Mouse (Mus musculus): ENCODE data around the gene Ifit1bl2. TPM values are rescaled to one million over a fixed set of nuclear protein-coding genes. Genes with fewer than 3 reads are reported as not detected.
"Not testable (repeated sequence)": the region's sequence is repeated elsewhere in the genome, so short reads cannot be mapped to it uniquely, and the experiment has no call there.

Ifit1bl2 gene
- total RNA-seq (2021), result under 1 TPM; 0.35 to 0.65 TPM
- long read RNA-seq, experiment 1, partial matches to known transcripts, result 0 of 2 reads
- long read RNA-seq, experiment 1, other reads (novel, unspliced or antisense), result 2 of 2 reads
- long read RNA-seq, experiment 2, result 0 reads

DNA sequence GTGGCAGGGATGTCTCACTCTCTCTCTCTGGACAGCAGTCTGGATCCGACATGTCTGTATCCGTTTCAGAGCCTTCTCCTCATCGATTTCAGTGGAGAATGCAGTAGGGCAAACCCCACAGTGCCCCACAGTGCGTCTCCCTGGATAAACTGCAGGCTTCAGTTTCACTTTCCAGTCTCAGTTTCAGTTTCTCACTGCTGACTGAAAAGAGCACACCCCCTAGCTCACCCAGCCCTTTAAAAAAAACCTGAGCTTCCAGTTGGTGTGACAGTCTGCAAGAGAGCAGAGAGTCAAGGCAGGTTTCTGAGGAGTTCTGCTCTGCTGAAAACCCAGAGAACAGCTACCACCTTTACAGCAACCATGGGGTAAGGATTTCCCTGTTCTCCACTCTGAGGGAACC is at the start of gene Ifit1bl2, which contains the start of gene Ifit1:
Ifit1bl2 (minus strand) TSS at position 121 of the 400 bp plus-strand sequence.
Ifit1 (plus strand) TSS at position 249 of the 400 bp plus-strand sequence.
- DNase-seq (ENCODE audit: low spot score in 2 of 2), result no peak

DNA sequence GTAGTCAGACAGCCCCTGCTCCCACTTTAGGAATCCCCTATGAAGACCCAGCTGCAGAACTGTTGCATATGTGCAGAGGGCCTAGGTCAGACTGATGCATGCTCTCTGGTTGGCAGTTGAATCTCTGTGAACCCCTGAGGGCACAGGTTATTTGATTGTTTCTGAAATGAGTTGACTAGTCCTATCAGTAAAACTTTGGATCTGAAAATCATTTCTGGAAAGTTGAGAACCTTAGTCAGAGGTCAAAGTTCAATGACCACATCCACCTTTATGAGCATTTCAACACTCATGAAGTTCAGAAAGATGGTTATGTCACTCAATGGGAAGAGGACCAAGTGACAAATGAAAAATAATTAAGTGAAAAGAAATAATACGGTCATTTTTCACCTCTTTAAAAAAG is 45.0 kb upstream of the Ifit1bl2 start:
- no peak for DNase-seq (ENCODE audit: low spot score in 2 of 2)

DNA sequence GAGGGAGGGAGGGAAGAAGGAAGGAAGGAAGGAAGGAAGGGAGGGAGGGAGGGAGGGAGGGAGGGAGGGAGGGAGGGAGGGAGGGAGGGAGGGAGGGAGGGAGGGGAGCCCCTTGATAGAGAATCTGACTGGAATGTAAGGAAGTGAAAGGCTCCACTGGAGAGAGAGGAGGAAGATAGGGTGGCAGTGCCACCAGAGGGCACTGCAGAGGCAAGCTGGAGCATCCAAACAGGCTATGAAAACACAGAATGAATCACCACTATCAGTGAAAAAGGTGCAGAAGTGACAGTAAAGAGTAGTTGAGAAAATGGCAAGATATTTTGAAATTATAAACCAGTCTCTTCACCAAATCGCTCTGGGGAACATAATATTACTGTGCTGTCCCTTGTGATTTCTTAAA is 44.3 kb upstream of the Ifit1bl2 start:
- DNase-seq (ENCODE audit: low spot score in 2 of 2), result peak; percentile 49 to 62

DNA sequence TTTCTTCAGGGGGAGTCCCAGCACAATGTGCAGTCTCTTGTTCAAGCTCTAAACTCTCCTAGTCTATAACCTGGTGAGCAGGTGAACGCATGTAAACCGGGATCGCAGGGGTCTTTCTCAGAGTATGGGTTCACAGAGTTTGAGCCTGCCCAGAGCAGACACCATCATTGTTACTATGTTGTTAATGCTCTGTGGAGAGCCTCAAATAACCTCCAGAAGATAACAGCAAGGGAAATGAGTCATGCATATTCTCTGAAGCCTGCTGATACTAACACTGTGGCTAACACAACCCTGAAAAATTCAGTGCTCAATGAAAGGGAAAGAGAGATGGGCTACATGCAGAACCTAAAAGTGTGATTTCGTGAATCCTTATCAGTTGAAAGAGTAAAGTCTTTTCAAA is 37.9 kb upstream of the Ifit1bl2 start:
- DNase-seq (ENCODE audit: low spot score in 2 of 2), result no peak

DNA sequence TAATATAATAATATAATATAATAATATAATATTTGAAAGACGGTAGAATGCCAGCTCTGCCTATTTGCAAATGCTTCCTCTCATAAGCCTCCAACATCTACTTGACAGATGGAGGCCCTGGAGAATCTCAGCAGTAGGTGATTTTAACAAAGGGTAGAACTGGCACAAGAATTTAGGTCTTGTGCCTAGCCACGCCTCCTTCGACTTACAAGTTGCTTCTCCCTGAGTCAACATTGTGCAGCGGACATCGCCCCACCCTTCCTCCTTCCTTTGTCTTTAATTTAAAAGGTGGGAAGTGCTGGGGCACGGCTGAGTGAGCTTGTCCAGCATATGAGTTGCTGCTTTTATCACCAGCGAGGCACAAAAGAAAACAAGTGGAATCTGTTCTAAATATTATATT is 32.9 kb upstream of the Ifit1bl2 start:
- no peak for DNase-seq (ENCODE audit: low spot score in 2 of 2)

DNA sequence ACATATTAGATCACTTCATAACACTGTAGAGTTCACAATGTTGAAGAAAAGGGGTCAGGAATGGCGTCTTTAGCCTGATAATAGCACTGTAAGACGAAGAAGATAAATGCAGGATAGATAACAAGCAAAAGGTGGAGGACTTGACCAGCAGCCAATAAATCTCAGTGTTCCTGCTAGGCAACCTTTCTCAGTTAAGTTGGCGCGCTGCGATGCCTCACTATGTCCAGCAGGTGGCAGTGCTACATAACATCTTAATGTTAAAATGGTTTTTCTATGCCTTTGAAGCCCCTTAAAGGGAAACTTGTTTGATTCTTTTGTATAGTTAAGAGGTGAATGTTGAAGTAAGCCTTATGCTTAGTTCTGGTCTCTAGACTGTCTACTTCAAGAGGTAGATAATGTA is 25.6 kb upstream of the Ifit1bl2 start:
- peak; percentile 48 to 78 for DNase-seq (ENCODE audit: low spot score in 2 of 2)

DNA sequence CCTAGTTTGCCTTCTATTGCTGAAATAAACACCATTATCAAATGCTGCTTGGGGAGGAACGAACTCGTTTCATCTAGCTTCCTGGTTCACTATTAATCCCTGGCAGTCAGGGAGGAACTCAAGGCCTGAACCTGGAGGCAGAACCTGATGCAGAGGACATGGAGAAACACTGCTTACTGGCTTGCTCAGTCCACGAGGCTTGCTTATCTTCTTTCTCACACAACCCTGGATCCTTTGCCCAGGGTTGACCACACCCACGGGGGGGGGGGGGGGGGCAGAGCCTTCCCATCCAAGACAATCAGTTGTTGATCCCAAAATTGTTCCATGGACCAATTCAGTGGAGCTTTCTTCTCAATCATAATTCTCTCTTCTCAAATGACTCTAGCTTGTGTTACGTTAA is 22.2 kb upstream of the Ifit1bl2 start:
- no peak for DNase-seq (ENCODE audit: low spot score in 2 of 2)

DNA sequence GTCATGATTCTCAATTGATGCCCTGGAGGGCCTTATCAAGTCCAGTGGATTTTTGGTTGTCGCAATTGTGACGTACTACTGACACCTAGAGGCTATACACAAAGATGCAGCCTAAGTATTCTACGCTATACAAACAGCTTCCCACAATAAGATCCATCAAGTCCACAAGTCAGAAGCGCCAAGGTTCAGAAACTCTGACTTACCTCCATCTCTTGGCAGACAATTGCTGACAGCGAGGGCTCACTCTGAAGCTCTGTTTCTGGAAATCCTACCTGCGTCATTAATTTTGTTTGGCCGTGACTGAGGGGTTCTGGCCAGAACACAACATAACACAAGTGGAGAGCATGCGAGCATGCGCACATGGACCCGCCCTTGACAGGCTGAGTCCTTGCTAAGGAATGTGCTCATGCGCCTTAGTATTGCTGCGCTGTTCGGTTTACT is 21.5 kb upstream of the Ifit1bl2 start:
- peak; percentile 11 to 44 for DNase-seq (ENCODE audit: low spot score in 2 of 2)

DNA sequence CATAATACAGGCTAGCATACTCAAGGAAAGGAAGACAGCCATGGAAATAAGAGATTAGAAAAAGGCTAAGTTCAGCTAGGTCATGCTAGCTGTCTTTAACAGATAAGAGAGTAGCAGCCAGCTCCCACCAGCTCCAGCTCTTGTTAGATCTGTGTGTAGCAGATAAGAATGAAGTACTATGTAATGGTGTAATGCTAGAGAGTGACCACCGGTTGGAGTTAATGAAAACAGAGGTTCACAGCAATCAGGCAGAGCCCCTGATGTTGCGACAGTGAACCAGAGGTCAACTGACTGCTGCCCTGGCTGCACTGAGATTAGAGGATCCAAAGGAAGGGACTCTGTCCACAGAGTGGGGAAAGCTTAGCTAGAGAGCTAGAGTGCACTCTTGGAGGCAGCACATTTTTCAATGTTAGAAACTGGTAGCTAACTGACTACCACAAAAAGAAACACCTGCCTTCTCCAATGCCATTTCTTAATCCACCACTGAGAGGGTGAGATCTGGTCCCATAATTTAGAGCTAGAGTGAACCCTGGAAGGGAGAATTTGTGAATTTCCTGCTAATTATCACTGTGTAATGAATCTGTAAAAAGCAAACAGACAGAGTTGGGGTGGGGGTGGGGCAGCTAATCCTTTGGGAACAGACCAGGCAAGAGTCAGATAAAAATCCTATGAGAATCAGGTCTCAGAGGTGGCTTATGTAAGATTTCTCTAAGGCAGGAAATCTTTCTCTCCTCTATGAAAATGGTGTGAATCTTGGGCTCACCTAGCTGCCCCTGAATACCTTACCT is 16.2 kb upstream of the Ifit1bl2 start:
- no peak for DNase-seq (ENCODE audit: low spot score in 2 of 2)

DNA sequence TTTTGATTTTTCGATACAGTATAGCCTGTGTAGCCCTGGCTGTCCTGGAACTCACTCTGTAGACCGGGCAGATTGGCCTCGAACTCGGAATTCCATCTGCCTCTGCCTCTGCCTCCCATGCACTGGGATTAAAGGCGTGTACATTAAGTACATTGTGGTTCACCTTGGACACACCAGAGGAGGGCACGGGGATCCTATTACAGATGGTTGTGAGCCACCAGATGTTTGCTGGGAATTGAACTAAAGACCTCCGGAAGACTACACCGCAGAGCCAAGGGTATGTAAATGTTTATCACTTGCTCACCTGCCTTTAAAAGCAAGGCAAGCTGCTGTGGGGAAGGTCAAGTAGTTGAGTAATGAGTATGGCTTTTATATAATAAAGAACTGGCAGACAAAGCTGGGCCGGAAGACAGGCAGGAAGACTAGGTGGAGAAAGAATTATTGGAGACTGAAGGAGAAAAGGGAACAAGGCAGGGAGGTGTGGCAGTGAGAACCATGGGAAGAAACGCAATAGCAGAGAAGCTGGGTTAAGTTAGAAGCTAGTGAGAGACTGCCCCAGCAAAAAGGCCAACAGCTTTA is 14.8 kb upstream of the Ifit1bl2 start:
- no peak for DNase-seq (ENCODE audit: low spot score in 2 of 2)

DNA sequence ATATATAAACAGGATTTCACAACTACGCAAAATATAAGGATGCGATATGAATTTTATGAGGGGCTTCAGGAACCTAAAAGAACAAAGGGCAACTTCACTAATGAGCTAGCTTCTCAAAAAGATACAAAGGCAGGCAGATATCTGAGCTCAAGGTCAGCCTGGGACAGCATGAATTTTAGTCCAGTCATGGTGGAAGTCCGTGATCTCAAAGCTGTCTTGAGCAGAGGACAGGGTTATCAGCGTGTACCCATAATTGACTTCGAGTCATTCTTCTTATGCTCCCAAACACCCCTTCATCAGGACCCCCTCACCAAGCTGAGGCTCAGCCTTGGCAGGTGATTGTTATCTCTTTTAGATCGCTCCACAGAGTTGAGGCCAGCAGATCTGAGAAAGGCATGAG is 10.5 kb upstream of the Ifit1bl2 start:
- no peak for DNase-seq (ENCODE audit: low spot score in 2 of 2)

DNA sequence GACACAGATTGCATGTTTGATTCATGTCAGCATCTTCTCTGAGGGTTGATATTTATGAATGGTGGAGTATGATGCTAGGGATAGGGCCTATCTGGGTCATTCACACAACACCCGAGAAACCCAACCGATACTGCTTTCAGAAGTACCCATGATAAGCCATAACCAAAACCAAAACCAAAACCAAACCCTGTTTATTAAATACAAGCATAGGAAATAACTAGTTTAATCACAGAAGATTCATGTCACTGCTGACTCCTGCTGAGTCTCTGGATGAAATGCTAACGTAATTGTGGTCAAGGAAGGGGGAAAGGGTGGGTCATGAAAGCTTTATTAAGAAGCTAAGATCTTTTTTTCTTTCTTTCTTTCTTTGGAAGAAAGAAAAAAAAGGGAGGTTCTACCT is 9.7 kb upstream of the Ifit1bl2 start:
- no peak for DNase-seq (ENCODE audit: low spot score in 2 of 2)

DNA sequence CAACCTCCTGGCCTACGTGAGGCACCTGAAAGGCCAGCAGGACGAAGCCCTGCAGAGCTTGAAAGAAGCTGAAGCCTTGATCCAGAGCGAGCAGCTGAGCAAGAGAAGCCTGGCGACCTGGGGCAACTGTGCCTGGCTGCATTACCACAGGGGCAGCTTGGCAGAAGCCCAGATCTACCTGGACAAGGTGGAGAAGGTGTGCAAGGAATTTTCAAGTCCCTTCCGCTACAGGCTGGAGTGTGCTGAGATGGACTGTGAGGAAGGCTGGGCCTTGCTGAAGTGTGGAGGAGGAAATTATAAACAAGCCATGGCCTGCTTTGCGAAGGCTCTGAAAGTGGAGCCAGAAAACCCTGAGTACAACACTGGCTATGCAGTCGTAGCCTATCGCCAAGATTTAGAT is 7.1 kb upstream of the Ifit1bl2 start:
- DNase-seq (ENCODE audit: low spot score in 2 of 2), result not testable (repeated sequence)

DNA sequence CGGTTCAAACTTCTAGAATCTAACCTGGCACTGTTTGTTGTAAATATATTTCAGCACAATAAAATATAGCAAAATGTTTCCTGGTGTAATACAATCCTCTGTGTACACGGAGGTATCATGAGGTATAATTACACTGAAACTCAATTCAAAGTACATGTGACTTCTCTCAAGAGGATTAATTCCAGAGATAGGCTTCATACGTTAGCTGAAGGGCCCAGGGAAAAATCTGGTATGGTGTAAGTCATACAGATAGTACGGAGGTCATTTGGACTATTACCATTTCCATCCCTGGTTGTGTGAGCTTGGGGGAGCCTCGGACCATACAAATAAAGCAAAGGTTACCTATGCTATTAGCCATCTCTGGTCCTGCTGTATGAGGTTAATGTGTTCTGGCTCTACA is 2.1 kb upstream of the Ifit1bl2 start:
- no peak for DNase-seq (ENCODE audit: low spot score in 2 of 2)

DNA sequence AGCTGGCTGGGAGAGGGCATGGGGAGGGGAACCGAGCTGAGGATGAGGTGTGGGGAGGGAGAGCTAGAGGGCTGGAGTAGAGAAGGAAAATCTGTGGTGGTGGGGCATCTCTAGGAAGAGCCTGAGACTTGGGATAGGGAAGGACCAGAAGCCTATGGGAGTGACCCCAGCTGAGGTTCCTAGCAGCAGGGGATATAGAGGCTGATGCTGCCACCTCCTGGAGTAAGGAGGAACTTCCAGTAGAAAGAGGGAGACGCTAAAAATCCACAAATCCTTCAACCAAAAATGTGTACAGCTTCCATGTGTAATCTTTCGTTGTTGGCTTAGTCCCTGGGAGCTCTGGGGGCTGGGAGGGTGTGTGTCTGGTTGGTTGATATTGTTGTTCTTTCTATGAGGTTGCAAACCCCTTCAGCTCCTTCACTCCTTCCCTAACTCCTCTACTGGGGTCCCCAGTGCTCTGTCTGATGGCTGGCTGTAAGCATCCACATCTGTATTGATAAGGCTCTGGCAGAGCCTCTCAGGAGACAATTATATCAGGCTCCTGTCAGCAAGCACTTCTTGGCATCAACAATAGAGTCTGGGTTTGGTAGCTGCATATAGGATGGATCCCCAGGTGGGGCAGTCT is 3.5 kb downstream of the Ifit1bl2 start:
- DNase-seq (ENCODE audit: low spot score in 2 of 2), result peak; percentile 64 to 72

DNA sequence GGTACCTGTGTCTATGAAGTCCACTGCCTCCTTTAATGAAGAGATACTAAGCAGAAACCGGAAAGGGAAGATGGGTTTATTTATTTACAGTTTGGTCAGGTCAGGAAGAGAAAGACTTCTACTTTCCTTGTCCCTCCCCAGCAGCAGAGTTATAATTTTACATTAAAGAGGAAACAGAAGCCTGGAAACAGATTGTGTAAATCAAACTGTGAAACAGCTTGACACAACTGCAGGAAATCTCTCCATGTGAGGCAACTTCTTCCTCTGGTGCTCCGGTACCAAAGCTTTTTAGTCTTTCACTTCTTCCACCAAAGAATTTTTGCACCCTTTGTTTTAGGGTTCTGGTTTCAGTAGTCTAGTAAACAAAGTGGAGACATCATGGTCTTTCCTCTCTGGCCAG is 7.1 kb downstream of the Ifit1bl2 start:
- DNase-seq (ENCODE audit: low spot score in 2 of 2), result no peak

DNA sequence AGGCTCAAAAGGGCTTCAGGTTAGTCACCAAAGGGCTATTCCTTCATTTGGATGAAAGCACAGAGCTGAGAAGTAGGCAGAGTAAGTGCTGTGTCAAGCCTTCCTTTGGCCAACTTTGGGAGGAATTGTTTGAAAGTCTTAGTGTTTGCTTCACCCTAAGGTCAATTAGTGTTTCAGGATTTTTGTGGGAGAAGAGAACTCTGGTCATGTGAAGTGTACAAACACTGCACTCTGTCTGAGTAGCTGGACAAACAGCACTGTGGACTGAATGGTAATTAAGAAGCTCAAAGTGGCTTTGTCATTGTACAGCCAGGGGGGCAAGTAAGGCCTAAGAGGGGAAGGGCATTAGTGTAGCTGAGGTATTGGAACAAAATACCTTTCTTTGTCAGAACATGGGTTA is 9.1 kb downstream of the Ifit1bl2 start:
- DNase-seq (ENCODE audit: low spot score in 2 of 2), result no peak

DNA sequence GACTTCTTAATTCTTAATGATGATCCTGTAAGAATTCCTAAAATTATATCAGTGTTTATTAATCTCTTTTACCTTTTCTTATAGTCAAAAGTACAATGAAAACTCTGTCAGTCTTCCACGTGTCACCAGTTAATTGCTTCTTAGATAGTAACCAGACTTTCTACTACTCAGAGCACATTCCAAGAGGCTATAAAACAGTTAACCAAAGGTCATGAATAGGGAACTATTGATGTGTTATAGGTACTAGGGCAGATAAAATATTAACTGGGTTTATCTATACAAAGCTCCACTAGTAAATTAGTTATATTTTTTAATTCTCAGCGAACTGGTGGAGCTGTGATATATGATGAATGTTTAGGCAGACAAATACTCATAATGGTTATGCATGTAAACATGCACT is 13.0 kb downstream of the Ifit1bl2 start:
- DNase-seq (ENCODE audit: low spot score in 2 of 2), result no peak

DNA sequence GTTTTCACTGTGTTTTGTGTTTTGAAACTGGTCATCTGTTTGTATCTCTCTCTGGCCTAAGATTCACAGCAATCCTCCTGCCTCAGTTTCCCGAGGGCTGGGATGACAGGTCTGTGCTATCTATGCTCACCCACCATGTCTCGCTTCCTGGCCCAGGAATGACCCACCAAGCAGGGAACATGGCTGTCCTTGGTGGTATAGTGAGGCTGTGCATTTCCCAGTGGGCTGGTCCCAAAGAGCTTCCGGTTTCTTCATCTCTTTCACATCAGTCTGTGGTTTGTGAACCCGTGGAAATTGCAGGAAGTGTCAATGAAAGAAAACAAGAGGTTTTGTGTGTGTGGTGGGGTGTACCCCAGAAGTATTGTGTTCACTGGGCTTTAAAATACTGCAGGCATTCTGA is 15.9 kb downstream of the Ifit1bl2 start:
- no peak for DNase-seq (ENCODE audit: low spot score in 2 of 2)

DNA sequence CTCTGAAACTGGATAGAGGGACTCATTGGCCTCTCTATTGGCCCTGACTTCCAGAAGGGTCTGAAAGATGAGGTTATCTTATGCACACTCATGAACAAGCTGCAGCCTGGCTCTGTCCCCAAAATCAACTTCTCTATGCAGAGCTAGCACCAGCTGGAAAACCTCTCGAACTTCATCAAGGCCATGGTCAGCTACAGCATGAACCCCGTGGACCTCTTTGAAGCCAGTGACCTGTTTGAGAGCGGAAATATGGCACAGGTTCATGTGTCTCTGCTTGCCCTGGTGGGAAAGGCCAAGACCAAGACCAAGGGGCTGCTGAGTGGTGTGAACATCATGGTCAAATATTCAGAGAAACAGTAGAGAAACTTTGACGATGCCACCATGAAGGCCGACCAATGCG is 16.8 kb downstream of the Ifit1bl2 start:
- DNase-seq (ENCODE audit: low spot score in 2 of 2), result no peak

DNA sequence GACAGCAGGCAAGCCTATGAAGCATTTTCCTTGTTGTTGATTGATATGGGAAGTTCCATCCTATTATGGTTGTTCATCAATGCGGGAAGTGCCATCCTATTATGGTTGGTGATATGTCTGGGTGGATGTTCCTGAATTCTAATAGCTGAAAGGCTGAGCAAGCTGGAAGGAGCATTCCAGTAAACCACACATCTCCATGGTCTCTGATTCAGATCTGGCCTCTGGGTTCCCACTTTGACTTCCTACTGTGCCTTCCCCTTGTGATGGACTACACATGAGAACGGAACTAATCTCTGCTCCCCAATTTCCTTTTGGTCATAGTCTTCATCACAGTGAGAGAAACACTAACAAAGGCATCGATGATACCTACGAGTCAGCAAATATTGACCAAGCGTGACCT is 19.7 kb downstream of the Ifit1bl2 start:
- no peak for DNase-seq (ENCODE audit: low spot score in 2 of 2)
